Mouse (Mus musculus): Measurements from ENCODE around the gene Dock3.
"Not testable (repeated sequence)": the region's sequence is repeated elsewhere in the genome, so short reads cannot be mapped to it uniquely, and the experiment has no call there.

DNA sequence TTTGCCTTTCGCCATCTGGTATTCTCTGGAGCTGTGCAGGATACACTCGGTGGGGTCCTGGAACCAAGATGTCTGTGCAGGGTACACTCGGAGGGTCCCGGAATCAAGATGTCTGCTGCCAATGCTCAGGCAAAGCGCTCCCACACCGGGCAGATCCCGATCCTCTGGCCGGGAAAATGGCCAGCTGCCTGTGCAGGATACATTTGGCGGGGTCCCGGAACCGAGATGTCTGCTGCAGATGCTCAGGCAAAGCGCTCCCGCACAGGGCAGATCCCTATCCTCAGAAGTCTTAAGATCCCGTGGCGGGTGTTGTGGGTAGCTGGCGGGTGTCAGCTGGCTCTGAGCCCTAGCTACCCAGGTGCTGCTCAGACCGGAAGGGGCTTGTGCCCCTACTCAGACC, 142.3 kb downstream of the Dock3 start:
- not testable (repeated sequence) for TF ChIP-seq CTCF (IDR thresholded peaks at IDR 0.05; ENCODE audit: low read depth); EP300 (optimal IDR thresholded peaks at IDR 0.05)
